In genomic region chr12:56534651-56535326, GRCm38 (mm10) we compare ENCODE assay signal across 9 mouse cellular contexts. TPM values are rescaled to one million over a fixed set of nuclear protein-coding genes. Genes with fewer than 3 reads are reported as not detected.
DNase-seq lines count a peak whose midpoint lies in the region; ATAC-seq lines count a peak whose summit lies in the region.
"Had no signal": no experiment of that assay in that cellular context is flagged by ENCODE, and none has a peak within 500 bp of the region (broad histone marks: within the 10 kb centered on the region; RNA-seq: fewer than 3 reads in every experiment).

No protein-coding gene starts in this region.

- no peak overlapping the region for H3K9ac ChIP-seq in hindbrain, embryonic 16.5 days (ENCODE audit: low read depth, low read length)

- H3K4me1 ChIP-seq in megakaryocyte, embryonic 14.5 days = peaks cover 35% of the 10 kb centered on the region
- H3K4me1 ChIP-seq in hindbrain, embryonic 16.5 days (ENCODE audit: control insufficient read depth, insufficient read depth, low read depth, low read length) = peaks cover 8% of the 10 kb centered on the region; the same call in 1 of the 2 replicates

- H3K27ac ChIP-seq in hindbrain, embryonic 16.5 days (ENCODE audit: low read depth, low read length) = no peak overlapping the region

- no peak for ATAC-seq in megakaryocyte, adult 5-6 weeks (ENCODE audit: poor library complexity, severe bottlenecking)
- peak; percentile 27; the same call in 1 of the 2 replicates for ATAC-seq in hindbrain, embryonic 16.5 days
- no peak for ATAC-seq in erythroblast, adult 5-6 weeks (replicated peaks; ENCODE audit: low FRiP score, poor library complexity, severe bottlenecking)

- peak overlapping the region; percentile 45 for H3K4me2 ChIP-seq in hindbrain, embryonic 16.5 days (ENCODE audit: low read length)

- peak overlapping the region; percentile 65 for H3K4me3 ChIP-seq in megakaryocyte, embryonic 14.5 days (replicated peaks)
- H3K4me3 ChIP-seq in hindbrain, embryonic 16.5 days (ENCODE audit: low read length) = peak overlapping the region; percentile 27

- peaks cover 7% of the 10 kb centered on the region for H3K9me3 ChIP-seq in megakaryocyte, embryonic 14.5 days
- 0 out of 2 replicates have a peak, but pooled peaks cover 2% of the 10 kb centered on the region for H3K9me3 ChIP-seq in hindbrain, embryonic 16.5 days (ENCODE audit: control insufficient read depth, low read length)

- WGBS in hindbrain, embryonic 16.5 days = under 1% methylated on average over 62 of the region's 62 CpGs

- H3K36me3 ChIP-seq in megakaryocyte, embryonic 14.5 days (replicated peaks; ENCODE audit: low read length) = no peaks in the 10 kb centered on the region
- no peaks in the 10 kb centered on the region for H3K36me3 ChIP-seq in hindbrain, embryonic 16.5 days (ENCODE audit: control insufficient read depth, insufficient read depth, low read length)

- H3K27me3 ChIP-seq in megakaryocyte, embryonic 14.5 days (replicated peaks) = peaks cover 95% of the 10 kb centered on the region
- H3K27me3 ChIP-seq in hindbrain, embryonic 16.5 days (replicated peaks; ENCODE audit: control insufficient read depth, insufficient read depth, low read length) = peaks cover 64% of the 10 kb centered on the region

- DNase-seq in lung, postnatal 25 days (ENCODE audit: low spot score) = peak; percentile 91
- no peak for DNase-seq in adipocyte (ENCODE audit: low spot score)
- DNase-seq in adrenal gland, postnatal 4 days (ENCODE audit: low spot score in 2 of 2) = no peak
- DNase-seq in thymus, postnatal 4 days = no peak

RNA-seq across cellular contexts. Expression of gene Nkx2-1, which starts 1.9 kb away (rescaled TPM):
- polyA plus RNA-seq in megakaryocyte, embryonic 14.5 days (2012; ENCODE audit: insufficient read depth, low replicate concordance) = not detected in 2 replicates
- not detected in 2 replicates for total RNA-seq in megakaryocyte, adult 5-6 weeks (2015)
- total RNA-seq in megakaryocyte, adult 5-6 weeks (2017) = not detected in 2 replicates
- polyA plus RNA-seq in hindbrain, embryonic 16.5 days (2015; fragmentation: Nextera tagmentation; extraction: Ambion mirVana) = 0.54 TPM in 1 of 2 replicates, not detected in the other
- total RNA-seq in adrenal gland, postnatal 4 days (2021) = not detected
- total RNA-seq in erythroblast, adult 5-6 weeks (2015; ENCODE audit: low replicate concordance) = not detected in 2 replicates
- not detected in 2 replicates for total RNA-seq in erythroblast, adult 5-6 weeks (2017; ENCODE audit: low replicate concordance)
- total RNA-seq: neutrophil, adult 5-6 weeks had no signal
